Mouse (Mus musculus) thymus, adult 2 months (tissue): ENCODE results near the gene Cryba2. TPM values are rescaled to one million over a fixed set of nuclear protein-coding genes. Genes with fewer than 3 reads are reported as not detected.
A peak's percentile ranks its signal among the peaks of the same experiment; 100 is the strongest.

ENCODE experiments used
- DNase-seq: peaks from one replicate; pipeline ENCODE4 v3.0.0; 2021
- H3K27ac ChIP-seq: fragments of 200-500 bp; 2 replicates; pipeline ENCODE4 v1.5.1; 2012; ENCODE audit warnings: low read length, control low read depth; ENCODE audit not compliant: control insufficient read depth, insufficient read depth
- H3K27me3 ChIP-seq: fragments of 200-500 bp; 2 replicates; pipeline ENCODE4 v1.6.1; 2012; ENCODE audit warnings: mild to moderate bottlenecking, low read length, moderate library complexity, mixed read lengths; ENCODE audit not compliant: control insufficient read depth, insufficient read depth
- H3K36me3 ChIP-seq: fragments of 200-500 bp; 2 replicates; pipeline ENCODE4 v1.6.1; 2012; ENCODE audit warnings: mild to moderate bottlenecking, low read length, moderate library complexity; ENCODE audit not compliant: control insufficient read depth, insufficient read depth
- H3K4me1 ChIP-seq: fragments of 200-500 bp; replicated peaks from 2 replicates; pipeline ENCODE4 v1.6.1; 2012; ENCODE audit warnings: low read length; ENCODE audit not compliant: control insufficient read depth, insufficient read depth
- H3K4me3 ChIP-seq: fragments of 200-500 bp; 2 replicates; pipeline ENCODE4 v1.5.1; 2012; ENCODE audit warnings: mild to moderate bottlenecking, low read length, control low read depth, moderate library complexity; ENCODE audit not compliant: control insufficient read depth, insufficient read depth
- CTCF ChIP-seq: fragments of 200-500 bp; IDR thresholded peaks from 2 replicates; pipeline ENCODE4 v1.5.1; 2012; ENCODE audit warnings: mild to moderate bottlenecking, control low read depth, low read length, moderate library complexity, borderline replicate concordance; ENCODE audit not compliant: control insufficient read depth, poor library complexity, insufficient read depth; ENCODE audit errors: extremely low read depth
- POLR2A ChIP-seq: fragments of 200-500 bp; IDR thresholded peaks from 2 replicates; pipeline ENCODE4 v1.6.1; 2012; ENCODE audit warnings: mild to moderate bottlenecking, low read length, control low read depth, moderate library complexity; ENCODE audit not compliant: control insufficient read depth, poor library complexity, insufficient read depth; ENCODE audit errors: extremely low read depth
- WGBS: fragments of 180-500 bp; shearing (Covaris S2); methylation state at CpG from one replicate; pipeline ENCODE4 v1.1.7; 2018; 5-methylcytosine and 5-hydroxymethylcytosine counted together
- polyA plus RNA-seq: library from polyadenylated mRNA; depleted of rRNA; stranded (reverse); fragments of >200 nt; gene quantifications from 2 replicates; pipeline ENCODE4 v1.2.3, GENCODE M21; 2012; rRNA removed

The Cryba2 gene
- polyA plus RNA-seq: 1.0 and 1.5 TPM in 2 replicates

- Histone ChIP-seq H3K4me1 (no peaks in the 10 kb centered on the region), H3K27me3 (no peaks in the 10 kb centered on the region; the same call in 1 of the 2 replicates), H3K4me3 (no peak within 1 kb of the TSS), H3K27ac (no peak within 1 kb of the TSS), H3K36me3 (no peaks in the 10 kb centered on the region)
- peak; percentile 14 for DNase-seq
- peak; percentile 44; the same call in 1 of the 2 replicates for TF ChIP-seq CTCF
- no peak for TF ChIP-seq POLR2A
- WGBS: 18% methylated on average over 25 of the region's 25 CpGs
Measured at GRCm38 (mm10) chr1:74893134-74893855, at the start of gene Cryba2. TSS of gene Cryba2 (minus strand) at chr1:74893143.

GRCm38 (mm10) chr1:74941651-74942360 lies 48.9 kb upstream of the Cryba2 start:
- TF ChIP-seq POLR2A (no peak), CTCF (no peak)
- Histone ChIP-seq H3K36me3 (no peaks in the 10 kb centered on the region), H3K4me1 (no peaks in the 10 kb centered on the region), H3K27ac (no peak overlapping the region), H3K4me3 (no peak overlapping the region), H3K27me3 (no peaks in the 10 kb centered on the region; the same call in 1 of the 2 replicates)
- WGBS: 64% methylated on average over 12 of the region's 12 CpGs
- no peak for DNase-seq

GRCm38 (mm10) chr1:74939762-74940161 lies 46.8 kb upstream of the Cryba2 start:
- Histone ChIP-seq H3K4me3 (no peak overlapping the region), H3K36me3 (no peaks in the 10 kb centered on the region), H3K27me3 (peaks cover 3% of the 10 kb centered on the region; the same call in 1 of the 2 replicates), H3K4me1 (no peaks in the 10 kb centered on the region), H3K27ac (no peak overlapping the region)
- no peak for DNase-seq
- 12% methylated on average over 3 of the region's 3 CpGs for WGBS
- TF ChIP-seq CTCF: no peak
- TF ChIP-seq POLR2A: no peak

GRCm38 (mm10) chr1:74936221-74936830 lies 43.4 kb upstream of the Cryba2 start:
- WGBS: 58% methylated on average over 12 of the region's 12 CpGs
- no peak overlapping the region for H3K27ac ChIP-seq
- H3K36me3 ChIP-seq: no peaks in the 10 kb centered on the region
- no peak for TF ChIP-seq POLR2A
- TF ChIP-seq CTCF: no peak
- DNase-seq: no peak
- peaks cover 3% of the 10 kb centered on the region; the same call in 1 of the 2 replicates for H3K27me3 ChIP-seq
- H3K4me3 ChIP-seq: no peak overlapping the region
- H3K4me1 ChIP-seq: no peaks in the 10 kb centered on the region

- no peak within 1 kb of the TSS for H3K27ac ChIP-seq
- no peaks in the 10 kb centered on the region for H3K36me3 ChIP-seq
- no peaks in the 10 kb centered on the region for H3K4me1 ChIP-seq
- no peak for DNase-seq
- peaks cover 3% of the 10 kb centered on the region; the same call in 1 of the 2 replicates for H3K27me3 ChIP-seq
- no peak for TF ChIP-seq CTCF
- no peak for TF ChIP-seq POLR2A
- 3% methylated on average over 18 of the region's 18 CpGs for WGBS
- no peak within 1 kb of the TSS for H3K4me3 ChIP-seq
Measured at GRCm38 (mm10) chr1:74935402-74935801, 42.5 kb upstream of the Cryba2 start, which contains the start of gene Cfap65. TSS of gene Cfap65 (minus strand) at chr1:74935599.

- 90% methylated on average over 9 of the region's 9 CpGs for WGBS
- TF ChIP-seq CTCF (no peak), POLR2A (no peak)
- Histone ChIP-seq H3K27me3 (no peaks in the 10 kb centered on the region), H3K27ac (no peak overlapping the region), H3K4me1 (no peaks in the 10 kb centered on the region), H3K36me3 (no peaks in the 10 kb centered on the region), H3K4me3 (no peak overlapping the region)
- no peak for DNase-seq
Measured at GRCm38 (mm10) chr1:74927621-74928296, 34.8 kb upstream of the Cryba2 start.
